Mouse (Mus musculus) adrenal gland, postnatal 10 days (tissue): Measurements from ENCODE around the gene Dnah7a. TPM values are rescaled to one million over a fixed set of nuclear protein-coding genes. Genes with fewer than 3 reads are reported as not detected.
"Not testable (repeated sequence)": the region's sequence is repeated elsewhere in the genome, so short reads cannot be mapped to it uniquely, and the experiment has no call there.

Source experiments
- DNase-seq: peaks from one replicate; pipeline ENCODE4 v3.0.0; 2021; ENCODE audit warnings: mixed read lengths
- microRNA-seq: library from miRNA; unstranded; fragments of <30 nt; microRNA quantifications from one replicate; pipeline ENCODE4 v1.2.0, GENCODE M21; 2021
- total RNA-seq, 2 experiments: library from RNA; stranded (reverse); gene quantifications; 2 replicates each; pipeline ENCODE4 v1.2.3; 2021

Gene Dnah7a
- total RNA-seq, 2 experiments from 2014 or later = 0.15 to 0.51 TPM

DNA sequence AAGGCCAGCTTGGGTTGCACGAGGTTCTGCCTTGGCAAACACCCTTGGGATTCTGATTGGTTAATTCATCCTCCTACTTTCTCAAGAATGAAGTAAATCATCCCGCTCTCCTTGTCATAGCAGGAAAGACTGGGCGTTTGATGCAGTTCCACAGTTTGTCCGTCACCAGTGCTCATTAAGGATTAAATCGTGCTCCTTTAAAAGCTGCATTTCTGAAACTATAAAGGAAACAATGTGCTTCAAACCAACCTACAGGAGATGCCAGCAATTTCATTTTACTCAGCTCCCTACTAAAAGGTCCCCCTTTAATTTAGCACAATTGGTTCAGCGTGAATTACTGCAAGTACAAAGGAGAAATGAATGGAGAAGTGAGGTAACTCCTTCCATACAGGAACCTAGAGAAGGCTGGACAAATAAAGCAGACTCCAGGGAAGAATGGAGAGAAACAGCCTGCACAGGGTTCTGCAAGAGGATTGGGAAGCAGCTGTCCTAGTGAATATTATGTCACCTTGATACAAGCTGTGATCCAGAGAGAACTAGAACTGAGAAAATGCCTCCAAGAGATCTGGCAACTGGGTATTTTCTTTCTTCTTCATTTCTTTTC, 322.4 kb downstream of the Dnah7a start:
- no peak for DNase-seq

GRCm38 (mm10) chr1:53377731-53378130, 328.9 kb downstream of the Dnah7a start:
- DNase-seq = no peak

GRCm38 (mm10) chr1:53375965-53376364, 330.6 kb downstream of the Dnah7a start:
- not testable (repeated sequence) for DNase-seq

GRCm38 (mm10) chr1:53358988-53359387, 347.6 kb downstream of the Dnah7a start:
- DNase-seq = no peak

- DNase-seq = peak; percentile 99
Measured at GRCm38 (mm10) chr1:53352327-53353261, 354.0 kb downstream of the Dnah7a start, which contains the start of the genes Asdurf, Gm28551 and Asnsd1. Gene Asdurf (minus strand): TSS chr1:53352619. Gene Gm28551 (minus strand): TSS chr1:53352667. Gene Asnsd1 (minus strand): TSS chr1:53352752.

Small RNA genes lying within 50 kb of the gene (microRNA-seq; reads per million reads assigned to microRNA genes)
- not detected for gene Gm25240

Other genes starting within 250 kb of the Dnah7a start
- 10 to 100 TPM; 22.4 TPM for gene Stk17b, start 78.4 kb upstream of the Dnah7a start, total RNA-seq